Mouse (Mus musculus) G1E (cell line): ENCODE measurements around the gene Gnaq. TPM values are rescaled to one million over a fixed set of nuclear protein-coding genes. Genes with fewer than 3 reads are reported as not detected.

ENCODE experiments used
- ATAC-seq: 2 replicates; pipeline ENCODE4 v1.8.0; 2016; ENCODE audit warnings: mild to moderate bottlenecking; ENCODE audit not compliant: insufficient number of reproducible peaks, poor library complexity, low FRiP score, severe bottlenecking; ENCODE audit errors: extremely low read depth
- DNase-seq: peaks from one replicate; pipeline ENCODE4 v3.0.0; 2012; ENCODE audit warnings: low spot score
- H3K27me3 ChIP-seq: 2 replicates; pipeline ENCODE4 v1.6.1; 2012; ENCODE audit warnings: mild to moderate bottlenecking, low read length, inconsistent platforms; ENCODE audit not compliant: insufficient read depth
- H3K36me3 ChIP-seq: replicated peaks from 2 replicates; pipeline ENCODE3; 2012; ENCODE audit warnings: mild to moderate bottlenecking, inconsistent platforms
- H3K4me1 ChIP-seq: 2 replicates; pipeline ENCODE4 v1.6.1; 2012; ENCODE audit warnings: low read depth, low read length, inconsistent platforms, mixed read lengths; ENCODE audit not compliant: insufficient read depth
- H3K4me3 ChIP-seq: 2 replicates; pipeline ENCODE4 v1.5.1; 2012; ENCODE audit warnings: low read depth, mild to moderate bottlenecking, inconsistent platforms, low read length, moderate library complexity, mixed read lengths
- H3K9me3 ChIP-seq: replicated peaks from 2 replicates; pipeline ENCODE4 v1.6.1; 2012; ENCODE audit warnings: inconsistent platforms
- CTCF ChIP-seq: IDR thresholded peaks from 2 replicates; pipeline ENCODE4 v1.5.1; 2012; ENCODE audit warnings: low read depth, low read length, inconsistent platforms, mixed read lengths
- GATA1 ChIP-seq: IDR thresholded peaks from 2 replicates; pipeline ENCODE4 v1.6.1; 2012; ENCODE audit warnings: borderline replicate concordance, low read length, inconsistent platforms, mixed read lengths
- GATA2 ChIP-seq: IDR thresholded peaks from 2 replicates; pipeline ENCODE4 v1.6.1; 2012; ENCODE audit warnings: low read depth, low read length, inconsistent platforms, borderline replicate concordance
- POLR2AphosphoS5 ChIP-seq: IDR thresholded peaks from 2 replicates; pipeline ENCODE4 v1.6.1; 2012; ENCODE audit warnings: low read depth, low read length, inconsistent platforms; ENCODE audit not compliant: insufficient replicate concordance
- TAL1 ChIP-seq: conservative IDR thresholded peaks from 2 replicates; pipeline ENCODE4 v1.6.1; 2012; ENCODE audit warnings: low read depth, low read length, inconsistent platforms, mixed read lengths
- polyA plus RNA-seq: library from polyadenylated mRNA; stranded (reverse); fragments of >175 nt; gene quantifications from 2 replicates; pipeline ENCODE4 v1.2.3, GENCODE M21; 2012
- total RNA-seq, 2 experiments: library from RNA; stranded (forward) in 1 of 2; stranded (reverse) in 1 of 2; fragments of 200-1000 nt in 1 of 2; fragments of >200 nt in 1 of 2; fragmentation: Nextera tagmentation in 1 of 2; gene quantifications; 2 replicates each; pipeline ENCODE4 v1.2.3; 2014 to 2017

The Gnaq gene
- total and polyA plus RNA-seq, 3 experiments = 0.93 TPM; not detected in 2

- Histone ChIP-seq H3K27me3 (no peaks in the 10 kb centered on the region), H3K4me1 (no peaks in the 10 kb centered on the region), H3K4me3 (no peak overlapping the region), H3K36me3 (no peaks in the 10 kb centered on the region), H3K9me3 (no peaks in the 10 kb centered on the region)
- no peak for DNase-seq
- ATAC-seq = no peak
- no peak for TF ChIP-seq TAL1
- TF ChIP-seq CTCF = no peak
- TF ChIP-seq GATA1 = no peak
- no peak for TF ChIP-seq GATA2
- TF ChIP-seq POLR2AphosphoS5 = no peak
Measured at GRCm38 (mm10) chr19:16109901-16110300, 22.7 kb upstream of the Gnaq start.

DNA sequence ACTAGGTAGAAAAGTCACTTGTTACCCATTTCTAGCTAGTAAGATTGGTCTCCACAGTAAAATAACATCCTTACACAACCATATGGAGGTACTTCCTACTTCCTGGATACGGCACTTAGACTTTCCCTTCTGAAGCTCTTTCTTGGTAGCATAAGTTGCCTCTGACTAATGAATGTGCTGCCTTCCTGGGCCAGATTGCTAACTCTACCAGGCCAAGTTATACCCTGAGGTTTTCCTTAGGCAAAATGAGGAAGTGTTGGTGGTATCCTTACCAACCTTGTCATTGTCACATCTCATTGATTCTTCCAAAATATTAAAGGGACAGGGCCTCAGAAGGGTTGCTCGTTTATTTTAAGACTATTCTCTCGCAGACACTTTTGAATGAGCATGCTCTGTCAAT lies 22.0 kb upstream of the Gnaq start:
- no peak for DNase-seq

GRCm38 (mm10) chr19:16113295-16113694 lies 19.3 kb upstream of the Gnaq start:
- ATAC-seq (no peak), DNase-seq (no peak)
- no peaks in the 10 kb centered on the region for H3K27me3 ChIP-seq
- H3K4me1 ChIP-seq = no peaks in the 10 kb centered on the region
- H3K36me3 ChIP-seq = no peaks in the 10 kb centered on the region
- TF ChIP-seq POLR2AphosphoS5 (no peak), CTCF (no peak), GATA1 (no peak), GATA2 (no peak)
- H3K4me3 ChIP-seq = no peak overlapping the region
- H3K9me3 ChIP-seq = no peaks in the 10 kb centered on the region

More for the DNA sequence above, 22.0 kb upstream of the Gnaq start:
- TF ChIP-seq GATA2 (no peak), GATA1 (no peak), TAL1 (no peak), POLR2AphosphoS5 (no peak)
- no peaks in the 10 kb centered on the region for H3K4me1 ChIP-seq
- no peaks in the 10 kb centered on the region for H3K27me3 ChIP-seq
- no peak overlapping the region for H3K4me3 ChIP-seq
- H3K36me3 ChIP-seq = no peaks in the 10 kb centered on the region
- ATAC-seq = no peak
- no peaks in the 10 kb centered on the region for H3K9me3 ChIP-seq

GRCm38 (mm10) chr19:16118421-16118820 lies 14.2 kb upstream of the Gnaq start:
- DNase-seq (no peak), ATAC-seq (no peak)
- no peaks in the 10 kb centered on the region for H3K36me3 ChIP-seq
- TF ChIP-seq GATA2 = no peak
- no peak for TF ChIP-seq TAL1
- TF ChIP-seq GATA1 = no peak
- TF ChIP-seq CTCF = no peak
- TF ChIP-seq POLR2AphosphoS5 = no peak
- H3K4me3 ChIP-seq = no peak overlapping the region
- no peaks in the 10 kb centered on the region for H3K27me3 ChIP-seq
- no peaks in the 10 kb centered on the region for H3K4me1 ChIP-seq
- no peaks in the 10 kb centered on the region for H3K9me3 ChIP-seq

DNA sequence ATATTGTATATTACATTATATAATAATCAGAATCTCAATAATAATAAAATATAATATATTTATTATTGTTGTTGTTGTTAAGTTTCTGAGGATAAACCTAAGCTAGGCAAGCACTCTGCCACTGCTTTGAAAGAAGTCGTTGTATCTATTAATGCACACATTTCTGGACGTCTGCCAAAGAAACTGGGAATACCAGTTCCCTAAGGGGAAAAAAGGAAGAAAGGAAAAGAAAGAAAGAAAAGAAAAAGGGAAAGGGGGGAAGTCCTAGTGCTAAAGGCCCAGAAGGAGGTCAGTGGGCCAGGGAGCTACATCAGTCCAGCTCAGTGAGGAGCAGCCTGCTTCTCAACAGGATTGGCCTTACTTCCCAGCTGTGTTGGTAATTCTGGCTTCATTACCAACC lies 11.3 kb upstream of the Gnaq start:
- no peaks in the 10 kb centered on the region for H3K9me3 ChIP-seq
- TF ChIP-seq CTCF (no peak), GATA1 (no peak), GATA2 (no peak), TAL1 (no peak), POLR2AphosphoS5 (no peak)
- no peaks in the 10 kb centered on the region for H3K36me3 ChIP-seq
- H3K27me3 ChIP-seq = no peaks in the 10 kb centered on the region
- ATAC-seq (no peak), DNase-seq (no peak)
- H3K4me3 ChIP-seq = no peak overlapping the region
- no peaks in the 10 kb centered on the region for H3K4me1 ChIP-seq

DNA sequence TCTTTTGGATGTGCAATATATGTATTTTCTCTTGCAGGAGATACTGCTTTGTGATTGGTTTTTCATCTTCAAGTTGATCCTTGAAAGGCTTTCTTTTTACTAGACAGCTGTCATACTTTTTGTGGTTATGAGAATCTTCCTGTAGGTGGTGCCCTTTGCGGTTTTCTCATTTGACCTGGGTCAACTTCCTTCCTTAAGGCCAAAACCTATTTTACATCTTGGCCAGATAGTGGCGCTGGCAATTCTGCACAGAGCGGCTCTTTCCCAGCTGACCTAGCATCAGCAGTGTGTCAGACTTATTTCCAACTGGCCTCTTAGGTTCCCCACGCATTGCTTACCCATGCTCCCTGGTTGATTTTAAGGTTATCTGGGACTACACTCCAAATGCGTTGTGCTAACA lies 3.9 kb upstream of the Gnaq start:
- DNase-seq = no peak
- no peak for ATAC-seq
- H3K4me1 ChIP-seq = no peaks in the 10 kb centered on the region

GRCm38 (mm10) chr19:16129171-16129570 lies 3.5 kb upstream of the Gnaq start:
- DNase-seq (no peak), ATAC-seq (no peak)
- H3K36me3 ChIP-seq = no peaks in the 10 kb centered on the region
- peaks cover 15% of the 10 kb centered on the region for H3K9me3 ChIP-seq
- no peak overlapping the region for H3K4me3 ChIP-seq
- TF ChIP-seq TAL1 = no peak
- no peak for TF ChIP-seq GATA1
- no peak for TF ChIP-seq CTCF
- TF ChIP-seq POLR2AphosphoS5 = no peak
- no peak for TF ChIP-seq GATA2
- H3K4me1 ChIP-seq = no peaks in the 10 kb centered on the region
- peaks cover 6% of the 10 kb centered on the region; the same call in 1 of the 2 replicates for H3K27me3 ChIP-seq

More for the DNA sequence above, 3.9 kb upstream of the Gnaq start:
- Histone ChIP-seq H3K9me3 (peaks cover 15% of the 10 kb centered on the region), H3K36me3 (no peaks in the 10 kb centered on the region), H3K4me3 (no peak overlapping the region), H3K27me3 (peaks cover 6% of the 10 kb centered on the region; the same call in 1 of the 2 replicates)
- TF ChIP-seq CTCF (no peak), GATA1 (no peak), POLR2AphosphoS5 (no peak)
